Mouse (Mus musculus): Measurements from ENCODE around the gene Dupd1. TPM values are rescaled to one million over a fixed set of nuclear protein-coding genes. Genes with fewer than 3 reads are reported as not detected.

Dupd1 gene
- polyA plus RNA-seq, 1 experiment from 2014 or later: 0.24 TPM

Other genes starting within 250 kb of the Dupd1 start
- 31.9 and 34.6 TPM in 2 replicates for gene Kat6b, start 233.1 kb downstream of the Dupd1 start, polyA plus RNA-seq (2015; fragmentation: Nextera tagmentation; extraction: Ambion mirVana)
- 23.1 and 24.6 TPM in 2 replicates for gene Samd8, start 36.0 kb upstream of the Dupd1 start, polyA plus RNA-seq (2015; fragmentation: Nextera tagmentation; extraction: Ambion mirVana)
- gene Dusp13, start 36.6 kb upstream of the Dupd1 start, polyA plus RNA-seq (2015; fragmentation: Nextera tagmentation; extraction: Ambion mirVana): not detected in 2 replicates
- 249 and 260 TPM in 2 replicates for gene Vdac2, start 110.7 kb upstream of the Dupd1 start, polyA plus RNA-seq (2015; fragmentation: Nextera tagmentation; extraction: Ambion mirVana)
- 28.1 and 34.9 TPM in 2 replicates for gene Comtd1, start 134.4 kb upstream of the Dupd1 start, polyA plus RNA-seq (2015; fragmentation: Nextera tagmentation; extraction: Ambion mirVana)

All from forebrain, embryonic 16.5 days (tissue).